Mouse (Mus musculus): ENCODE measurements around the gene Eid2b. TPM values are rescaled to one million over a fixed set of nuclear protein-coding genes. Genes with fewer than 3 reads are reported as not detected.

Gene Eid2b
- polyA plus RNA-seq, 1 experiment: 21.2 TPM

- DNase-seq: peak; percentile 28 to 41
- no peak within 1 kb of the TSS for H3K27ac ChIP-seq (ENCODE audit: insufficient read depth, low read length)
- H3K4me1 ChIP-seq (ENCODE audit: control insufficient read depth, insufficient read depth, low read length): no peaks in the 10 kb centered on the region; the same call in 1 of the 2 replicates
- TF ChIP-seq POLR2A (IDR thresholded peaks at IDR 0.05; ENCODE audit: borderline replicate concordance, insufficient read depth, low read length) (no peak), CTCF (IDR thresholded peaks at IDR 0.05; ENCODE audit: borderline replicate concordance, insufficient read depth, low read depth, low read length) (peak; percentile 33; the same call in 1 of the 2 replicates)
- H3K4me3 ChIP-seq (replicated peaks; ENCODE audit: insufficient read depth, low read depth, low read length): no peak within 1 kb of the TSS
- H3K27me3 ChIP-seq (ENCODE audit: control insufficient read depth, insufficient read depth, low read length): 0 out of 2 replicates have a peak, but pooled peaks cover 1% of the 10 kb centered on the region
- WGBS: 8% methylated on average over 30 of the region's 30 CpGs
Measured at GRCm38 (mm10) chr7:28301616-28302433, 24.3 kb downstream of the Eid2b start, which contains the start of gene Dll3. Gene Dll3, minus strand, starts transcription at chr7:28302238.

GRCm38 (mm10) chr7:28305641-28306040, 28.1 kb downstream of the Eid2b start:
- no peak for TF ChIP-seq CTCF (IDR thresholded peaks at IDR 0.05; ENCODE audit: borderline replicate concordance, insufficient read depth, low read depth, low read length)
- 0 out of 2 replicates have a peak, but pooled peaks cover 1% of the 10 kb centered on the region for H3K27me3 ChIP-seq (ENCODE audit: control insufficient read depth, insufficient read depth, low read length)
- 18% methylated on average over 10 of the region's 10 CpGs for WGBS

GRCm38 (mm10) chr7:28306216-28306615, 28.7 kb downstream of the Eid2b start:
- no peak for DNase-seq
- H3K4me3 ChIP-seq (replicated peaks; ENCODE audit: insufficient read depth, low read depth, low read length): no peak overlapping the region
- 0 out of 2 replicates have a peak, but pooled peaks cover 1% of the 10 kb centered on the region for H3K27me3 ChIP-seq (ENCODE audit: control insufficient read depth, insufficient read depth, low read length)
- 62% methylated on average over 8 of the region's 8 CpGs for WGBS
- TF ChIP-seq POLR2A (IDR thresholded peaks at IDR 0.05; ENCODE audit: borderline replicate concordance, insufficient read depth, low read length): no peak
- no peaks in the 10 kb centered on the region; the same call in 1 of the 2 replicates for H3K4me1 ChIP-seq (ENCODE audit: control insufficient read depth, insufficient read depth, low read length)
- H3K27ac ChIP-seq (ENCODE audit: insufficient read depth, low read length): no peak overlapping the region

More at GRCm38 (mm10) chr7:28305641-28306040, 28.1 kb downstream of the Eid2b start:
- DNase-seq: no peak
- no peaks in the 10 kb centered on the region; the same call in 1 of the 2 replicates for H3K4me1 ChIP-seq (ENCODE audit: control insufficient read depth, insufficient read depth, low read length)
- no peak overlapping the region for H3K4me3 ChIP-seq (replicated peaks; ENCODE audit: insufficient read depth, low read depth, low read length)
- no peak overlapping the region for H3K27ac ChIP-seq (ENCODE audit: insufficient read depth, low read length)

- Histone ChIP-seq H3K4me3 (replicated peaks; ENCODE audit: insufficient read depth, low read depth, low read length) (no peak overlapping the region), H3K4me1 (ENCODE audit: control insufficient read depth, insufficient read depth, low read length) (no peaks in the 10 kb centered on the region; the same call in 1 of the 2 replicates), H3K27ac (ENCODE audit: insufficient read depth, low read length) (no peak overlapping the region), H3K27me3 (ENCODE audit: control insufficient read depth, insufficient read depth, low read length) (no peaks in the 10 kb centered on the region)
- 15% methylated on average over 9 of the region's 9 CpGs for WGBS
- TF ChIP-seq POLR2A (IDR thresholded peaks at IDR 0.05; ENCODE audit: borderline replicate concordance, insufficient read depth, low read length): no peak
- no peak for DNase-seq
Measured at GRCm38 (mm10) chr7:28309737-28310136, 32.2 kb downstream of the Eid2b start.

GRCm38 (mm10) chr7:28311151-28311925, 33.8 kb downstream of the Eid2b start:
- 3% methylated on average over 35 of the region's 35 CpGs for WGBS
- peak overlapping the region; percentile 68 for H3K4me3 ChIP-seq (replicated peaks; ENCODE audit: insufficient read depth, low read depth, low read length)
- H3K4me1 ChIP-seq (ENCODE audit: control insufficient read depth, insufficient read depth, low read length): no peaks in the 10 kb centered on the region; the same call in 1 of the 2 replicates
- H3K27ac ChIP-seq (ENCODE audit: insufficient read depth, low read length): no peak overlapping the region
- no peaks in the 10 kb centered on the region for H3K27me3 ChIP-seq (ENCODE audit: control insufficient read depth, insufficient read depth, low read length)
- no peak for DNase-seq
- no peak for TF ChIP-seq POLR2A (IDR thresholded peaks at IDR 0.05; ENCODE audit: borderline replicate concordance, insufficient read depth, low read length)
- TF ChIP-seq CTCF (IDR thresholded peaks at IDR 0.05; ENCODE audit: borderline replicate concordance, insufficient read depth, low read depth, low read length): no peak

- H3K27ac ChIP-seq (ENCODE audit: insufficient read depth, low read length): no peak within 1 kb of the TSS
- H3K27me3 ChIP-seq (ENCODE audit: control insufficient read depth, insufficient read depth, low read length): no peaks in the 10 kb centered on the region
- DNase-seq: peak; percentile 98 to 99
- H3K4me3 ChIP-seq (replicated peaks; ENCODE audit: insufficient read depth, low read depth, low read length): peak within 1 kb of the TSS; percentile 68
- under 1% methylated on average over 45 of the region's 45 CpGs for WGBS
- no peaks in the 10 kb centered on the region; the same call in 1 of the 2 replicates for H3K4me1 ChIP-seq (ENCODE audit: control insufficient read depth, insufficient read depth, low read length)
- peak; percentile 75; the same call in 1 of the 2 replicates for TF ChIP-seq POLR2A (IDR thresholded peaks at IDR 0.05; ENCODE audit: borderline replicate concordance, insufficient read depth, low read length)
- TF ChIP-seq CTCF (IDR thresholded peaks at IDR 0.05; ENCODE audit: borderline replicate concordance, insufficient read depth, low read depth, low read length): no peak
Measured at GRCm38 (mm10) chr7:28311926-28312543, 34.5 kb downstream of the Eid2b start, which contains the start of gene Timm50. Gene Timm50, minus strand, starts transcription at chr7:28312072.

- no peak for DNase-seq
- Histone ChIP-seq H3K27me3 (ENCODE audit: control insufficient read depth, insufficient read depth, low read length) (no peaks in the 10 kb centered on the region), H3K4me3 (replicated peaks; ENCODE audit: insufficient read depth, low read depth, low read length) (no peak overlapping the region), H3K4me1 (ENCODE audit: control insufficient read depth, insufficient read depth, low read length) (no peaks in the 10 kb centered on the region), H3K27ac (ENCODE audit: insufficient read depth, low read length) (no peak overlapping the region)
- TF ChIP-seq CTCF (IDR thresholded peaks at IDR 0.05; ENCODE audit: borderline replicate concordance, insufficient read depth, low read depth, low read length) (no peak), POLR2A (IDR thresholded peaks at IDR 0.05; ENCODE audit: borderline replicate concordance, insufficient read depth, low read length) (no peak)
- 91% methylated on average over 3 of the region's 3 CpGs for WGBS
Measured at GRCm38 (mm10) chr7:28318036-28318435, 40.5 kb downstream of the Eid2b start.
